Mouse (Mus musculus) midbrain, embryonic 16.5 days (tissue): Measurements from ENCODE around the gene Pld4. TPM values are rescaled to one million over a fixed set of nuclear protein-coding genes. Genes with fewer than 3 reads are reported as not detected.

Experiments
- ATAC-seq: fragments of 200-750 bp; cut with Nextera tagmentation; 2 replicates; pipeline ENCODE4 v1.8.0; 2017; ENCODE audit warnings: moderate TSS enrichment
- H3K27ac ChIP-seq: fragments of 300-500 bp; sonication (generic); 2 replicates; pipeline ENCODE4 v1.5.1; 2014; ENCODE audit warnings: mild to moderate bottlenecking, low read length, mixed read lengths
- H3K27me3 ChIP-seq: fragments of 300-500 bp; sonication (generic); 2 replicates; pipeline ENCODE4 v1.6.1; 2014; ENCODE audit warnings: low read depth, low read length, mixed read lengths; ENCODE audit not compliant: control insufficient read depth, insufficient read depth
- H3K36me3 ChIP-seq: fragments of 300-500 bp; sonication (generic); 2 replicates; pipeline ENCODE4 v1.6.1; 2014; ENCODE audit warnings: mild to moderate bottlenecking, low read length, moderate library complexity, mixed read lengths; ENCODE audit not compliant: control insufficient read depth, insufficient read depth
- H3K4me1 ChIP-seq: fragments of 300-500 bp; sonication (generic); 2 replicates; pipeline ENCODE4 v1.6.1; 2014; ENCODE audit warnings: mild to moderate bottlenecking, low read length, mixed read lengths; ENCODE audit not compliant: control insufficient read depth, insufficient read depth
- H3K4me2 ChIP-seq: fragments of 300-500 bp; sonication (generic); 2 replicates; pipeline ENCODE4 v1.6.1; 2014; ENCODE audit warnings: mild to moderate bottlenecking, low read length, mixed read lengths
- H3K4me3 ChIP-seq: fragments of 300-500 bp; sonication (generic); 2 replicates; pipeline ENCODE4 v1.5.1; 2014; ENCODE audit warnings: low read depth, mild to moderate bottlenecking, low read length, moderate library complexity, mixed read lengths
- H3K9ac ChIP-seq: fragments of 300-500 bp; sonication (generic); 2 replicates; pipeline ENCODE4 v1.6.1; 2014; ENCODE audit warnings: low read depth, low read length, mixed read lengths
- H3K9me3 ChIP-seq: fragments of 300-500 bp; sonication (generic); replicated peaks from 2 replicates; pipeline ENCODE4 v1.6.1; 2014; ENCODE audit warnings: mild to moderate bottlenecking, low read length, mixed read lengths; ENCODE audit not compliant: control insufficient read depth, poor library complexity, severe bottlenecking
- WGBS: fragments of 180-500 bp; shearing (Covaris S2); extraction: QIAGEN DNeasy Blood & Tissue Kit; methylation state at CpG from one replicate; pipeline ENCODE4 v1.1.7; 2014; 5-methylcytosine and 5-hydroxymethylcytosine counted together
- polyA plus RNA-seq: library from polyadenylated mRNA; unstranded; fragments of >200 nt; fragmentation: Nextera tagmentation; extraction: Ambion mirVana; gene quantifications from 2 replicates; pipeline ENCODE4 v1.2.1, GENCODE M21; 2015

Gene Pld4
- polyA plus RNA-seq, 1 experiment from 2014 or later: 5.9 TPM

GRCm38 (mm10) chr12:112744211-112744610 is 16.2 kb upstream of the Pld4 start:
- Histone ChIP-seq H3K4me1 (peaks cover 9% of the 10 kb centered on the region), H3K36me3 (peaks cover 24% of the 10 kb centered on the region), H3K27me3 (no peaks in the 10 kb centered on the region), H3K9ac (no peak overlapping the region), H3K9me3 (no peaks in the 10 kb centered on the region), H3K4me3 (no peak overlapping the region), H3K27ac (no peak overlapping the region), H3K4me2 (no peak overlapping the region)
- WGBS: 81% methylated on average over 11 of the region's 11 CpGs
- no peak for ATAC-seq

GRCm38 (mm10) chr12:112744891-112745580 is 15.4 kb upstream of the Pld4 start:
- 78% methylated on average over 10 of the region's 10 CpGs for WGBS
- Histone ChIP-seq H3K4me3 (no peak overlapping the region), H3K36me3 (peaks cover 22% of the 10 kb centered on the region), H3K4me1 (peaks cover 9% of the 10 kb centered on the region), H3K27me3 (no peaks in the 10 kb centered on the region), H3K4me2 (no peak overlapping the region), H3K27ac (no peak overlapping the region), H3K9me3 (no peaks in the 10 kb centered on the region), H3K9ac (no peak overlapping the region)
- no peak for ATAC-seq

GRCm38 (mm10) chr12:112745716-112746115 is 14.7 kb upstream of the Pld4 start:
- H3K9ac ChIP-seq: no peak overlapping the region
- peaks cover 15% of the 10 kb centered on the region for H3K36me3 ChIP-seq
- no peak overlapping the region for H3K27ac ChIP-seq
- no peak for ATAC-seq
- H3K4me2 ChIP-seq: no peak overlapping the region
- peaks cover 9% of the 10 kb centered on the region for H3K4me1 ChIP-seq
- no peaks in the 10 kb centered on the region for H3K9me3 ChIP-seq
- H3K4me3 ChIP-seq: no peak overlapping the region
- H3K27me3 ChIP-seq: no peaks in the 10 kb centered on the region
- WGBS: 93% methylated on average over 10 of the region's 10 CpGs

- Histone ChIP-seq H3K4me3 (no peak overlapping the region), H3K9me3 (no peaks in the 10 kb centered on the region), H3K27me3 (no peaks in the 10 kb centered on the region), H3K4me1 (peaks cover 9% of the 10 kb centered on the region), H3K36me3 (peaks cover 13% of the 10 kb centered on the region), H3K9ac (peak overlapping the region; percentile 11; the same call in 1 of the 2 replicates), H3K27ac (no peak overlapping the region), H3K4me2 (no peak overlapping the region)
- ATAC-seq: peak; percentile 10; the same call in 1 of the 2 replicates
- 71% methylated on average over 4 of the region's 4 CpGs for WGBS
Observed at GRCm38 (mm10) chr12:112746461-112746807, 14.0 kb upstream of the Pld4 start.

GRCm38 (mm10) chr12:112746808-112747605 is 13.4 kb upstream of the Pld4 start:
- WGBS: 18% methylated on average over 10 of the region's 10 CpGs
- Histone ChIP-seq H3K9me3 (no peaks in the 10 kb centered on the region), H3K9ac (peak overlapping the region; percentile 58), H3K27me3 (no peaks in the 10 kb centered on the region), H3K36me3 (peaks cover 13% of the 10 kb centered on the region), H3K27ac (peak overlapping the region; percentile 87), H3K4me1 (peaks cover 9% of the 10 kb centered on the region), H3K4me2 (peak overlapping the region; percentile 12; the same call in 1 of the 2 replicates), H3K4me3 (no peak overlapping the region)
- peak; percentile 70 for ATAC-seq

- H3K9me3 ChIP-seq: no peaks in the 10 kb centered on the region
- H3K4me1 ChIP-seq: peaks cover 9% of the 10 kb centered on the region
- H3K4me3 ChIP-seq: no peak overlapping the region
- peak; percentile 36; the same call in 1 of the 2 replicates for ATAC-seq
- peak overlapping the region; percentile 87 for H3K27ac ChIP-seq
- no peaks in the 10 kb centered on the region for H3K27me3 ChIP-seq
- WGBS: 70% methylated on average over 8 of the region's 8 CpGs
- no peak overlapping the region for H3K4me2 ChIP-seq
- peaks cover 13% of the 10 kb centered on the region for H3K36me3 ChIP-seq
- peak overlapping the region; percentile 58 for H3K9ac ChIP-seq
Observed at GRCm38 (mm10) chr12:112747606-112747970, 12.9 kb upstream of the Pld4 start.

GRCm38 (mm10) chr12:112750976-112751375 is 9.5 kb upstream of the Pld4 start:
- Histone ChIP-seq H3K4me3 (no peak overlapping the region), H3K9me3 (no peaks in the 10 kb centered on the region), H3K9ac (no peak overlapping the region), H3K27ac (no peak overlapping the region), H3K4me1 (peaks cover 9% of the 10 kb centered on the region), H3K27me3 (no peaks in the 10 kb centered on the region), H3K36me3 (no peaks in the 10 kb centered on the region), H3K4me2 (no peak overlapping the region)
- ATAC-seq: no peak
- 90% methylated on average over 12 of the region's 12 CpGs for WGBS

- no peak overlapping the region for H3K9ac ChIP-seq
- H3K4me2 ChIP-seq: no peak overlapping the region
- peaks cover 3% of the 10 kb centered on the region for H3K4me1 ChIP-seq
- H3K36me3 ChIP-seq: no peaks in the 10 kb centered on the region
- WGBS: 46% methylated on average over 2 of the region's 2 CpGs
- ATAC-seq: no peak
- H3K4me3 ChIP-seq: no peak overlapping the region
- no peak overlapping the region for H3K27ac ChIP-seq
- H3K27me3 ChIP-seq: no peaks in the 10 kb centered on the region
- H3K9me3 ChIP-seq: no peaks in the 10 kb centered on the region
Observed at GRCm38 (mm10) chr12:112752399-112752798, 8.1 kb upstream of the Pld4 start.

GRCm38 (mm10) chr12:112755900-112756299 is 4.6 kb upstream of the Pld4 start:
- WGBS: 70% methylated on average over 4 of the region's 4 CpGs
- Histone ChIP-seq H3K4me2 (no peak overlapping the region), H3K27ac (no peak overlapping the region)

More at GRCm38 (mm10) chr12:112755900-112756299, 4.6 kb upstream of the Pld4 start:
- no peak overlapping the region for H3K4me3 ChIP-seq
- ATAC-seq: no peak
- no peaks in the 10 kb centered on the region for H3K4me1 ChIP-seq
- H3K9me3 ChIP-seq: no peaks in the 10 kb centered on the region
- no peaks in the 10 kb centered on the region for H3K27me3 ChIP-seq
- no peak overlapping the region for H3K9ac ChIP-seq
- H3K36me3 ChIP-seq: no peaks in the 10 kb centered on the region
